Mouse (Mus musculus) ES-E14 (cell line): ENCODE data around the gene Myh3. TPM values are rescaled to one million over a fixed set of nuclear protein-coding genes. Genes with fewer than 3 reads are reported as not detected.

Experiments used
- DNase-seq: peaks from one replicate; pipeline ENCODE4 v3.0.0-alpha.2; 2013; ENCODE audit warnings: low read depth, low spot score
- H3K27ac ChIP-seq: 2 replicates; pipeline ENCODE4 v1.5.1; 2012; ENCODE audit warnings: low read depth, mild to moderate bottlenecking, low read length, moderate library complexity, mixed read lengths; ENCODE audit not compliant: poor library complexity, insufficient read depth, severe bottlenecking
- H3K36me3 ChIP-seq: 2 replicates; pipeline ENCODE4 v1.6.1; 2012; ENCODE audit warnings: mild to moderate bottlenecking, low read length, moderate library complexity, mixed read lengths; ENCODE audit not compliant: control insufficient read depth, poor library complexity, insufficient read depth, severe bottlenecking
- H3K4me1 ChIP-seq, 2 experiments: fragments of 150-350 bp in 1 of 2; sonication (generic) in 1 of 2; 2 replicates each; pipeline ENCODE4 v1.6.1; 2012; ENCODE audit warnings: low read length in 2 of 2, mild to moderate bottlenecking in 1 of 2, mixed read lengths in 1 of 2; ENCODE audit not compliant: control insufficient read depth in 2 of 2, insufficient read depth in 2 of 2, poor library complexity in 1 of 2
- H3K4me3 ChIP-seq, 2 experiments: fragments of 150-350 bp in 1 of 2; sonication (generic) in 1 of 2; 2 replicates each; pipeline ENCODE4 v1.5.1; 2012; ENCODE audit warnings: low read length in 2 of 2, low read depth in 1 of 2, mild to moderate bottlenecking in 1 of 2, mixed read lengths in 1 of 2; ENCODE audit not compliant: insufficient read depth in 1 of 2, poor library complexity in 1 of 2, severe bottlenecking in 1 of 2
- H3K9ac ChIP-seq: 2 replicates; pipeline ENCODE4 v1.6.1; 2012; ENCODE audit warnings: low read depth, mild to moderate bottlenecking, low read length, mixed read lengths; ENCODE audit not compliant: poor library complexity, insufficient read depth, severe bottlenecking
- H3K9me3 ChIP-seq: fragments of 150-350 bp; sonication (generic); 2 replicates; pipeline ENCODE4 v1.6.1; 2012; ENCODE audit warnings: low read depth, mild to moderate bottlenecking, low read length; ENCODE audit not compliant: control insufficient read depth, insufficient read depth
- CHD2 ChIP-seq: IDR thresholded peaks from 2 replicates; pipeline ENCODE4 v1.6.1; 2014; ENCODE audit warnings: mild to moderate bottlenecking, low read depth, low read length, inconsistent platforms
- HCFC1 ChIP-seq: IDR thresholded peaks from 2 replicates; pipeline ENCODE4 v1.6.1; 2012; ENCODE audit warnings: low read length, inconsistent platforms, borderline replicate concordance; ENCODE audit not compliant: insufficient read depth
- MAFK ChIP-seq: IDR thresholded peaks from 2 replicates; pipeline ENCODE4 v1.6.1; 2014; ENCODE audit warnings: mild to moderate bottlenecking, low read depth, low read length, inconsistent platforms; ENCODE audit not compliant: insufficient read depth
- ZC3H11A ChIP-seq: IDR thresholded peaks from 2 replicates; pipeline ENCODE4 v1.6.1; 2012; ENCODE audit warnings: low read depth, mild to moderate bottlenecking, inconsistent platforms, low read length, borderline replicate concordance
- ZNF384 ChIP-seq: IDR thresholded peaks from 2 replicates; pipeline ENCODE4 v1.6.1; 2012; ENCODE audit warnings: low read depth, low read length, inconsistent platforms
- in situ Hi-C, 2 experiments: fragments of 600-800 bp; cut with MboI; formaldehyde crosslinking; loops; one replicate each; pipeline ENCODE4 v1.15.1; 2025; ENCODE audit warnings: low sequenced_read_pairs in 2 of 2, inconsistent platforms in 1 of 2; ENCODE audit not compliant: unreplicated experiment in 2 of 2
- total RNA-seq: library from RNA; depleted of rRNA; stranded (reverse); fragments of 300-350 nt; gene quantifications from 2 replicates; pipeline ENCODE4 v1.2.3, GENCODE M21; 2012

Gene Myh3
- total RNA-seq, 1 experiment = 1.3 TPM

GRCm38 (mm10) chr11:67141031-67141430 is 62.9 kb downstream of the Myh3 start:
- Histone ChIP-seq H3K36me3 (no peaks in the 10 kb centered on the region), H3K27ac (no peak overlapping the region), H3K9me3 (no peaks in the 10 kb centered on the region), H3K4me1 (no peaks in the 10 kb centered on the region), H3K4me3 (no peak overlapping the region), H3K9ac (no peak overlapping the region)
- in situ Hi-C loops = no loop called here
- TF ChIP-seq CHD2 = no peak
- no peak for TF ChIP-seq ZNF384
- TF ChIP-seq HCFC1 = no peak
- TF ChIP-seq MAFK = no peak
- TF ChIP-seq ZC3H11A = no peak
- DNase-seq = no peak

GRCm38 (mm10) chr11:67142047-67142446 is 63.9 kb downstream of the Myh3 start:
- TF ChIP-seq ZNF384 (no peak), ZC3H11A (no peak), HCFC1 (no peak), MAFK (no peak), CHD2 (no peak)

GRCm38 (mm10) chr11:67143065-67143464 is 65.0 kb downstream of the Myh3 start:
- Histone ChIP-seq H3K27ac (no peak overlapping the region), H3K9ac (no peak overlapping the region), H3K9me3 (no peaks in the 10 kb centered on the region), H3K4me3 (no peak overlapping the region), H3K36me3 (no peaks in the 10 kb centered on the region), H3K4me1 (no peaks in the 10 kb centered on the region)
- TF ChIP-seq ZNF384 = no peak
- no peak for TF ChIP-seq ZC3H11A
- no peak for TF ChIP-seq CHD2
- no peak for TF ChIP-seq MAFK
- TF ChIP-seq HCFC1 = no peak
- in situ Hi-C loops = no loop called here
- no peak for DNase-seq

More at GRCm38 (mm10) chr11:67142047-67142446, 63.9 kb downstream of the Myh3 start:
- Histone ChIP-seq H3K9me3 (no peaks in the 10 kb centered on the region), H3K9ac (no peak overlapping the region), H3K36me3 (no peaks in the 10 kb centered on the region), H3K4me3 (no peak overlapping the region), H3K27ac (no peak overlapping the region), H3K4me1 (no peaks in the 10 kb centered on the region)
- DNase-seq = no peak
- in situ Hi-C loops = no loop called here

- no peaks in the 10 kb centered on the region for H3K4me1 ChIP-seq
- no peaks in the 10 kb centered on the region for H3K9me3 ChIP-seq
- H3K9ac ChIP-seq = no peak overlapping the region
- H3K27ac ChIP-seq = no peak overlapping the region
- in situ Hi-C loops = no loop called here
- TF ChIP-seq ZNF384 (no peak), CHD2 (no peak), HCFC1 (no peak), ZC3H11A (no peak), MAFK (no peak)
- no peak for DNase-seq
- H3K36me3 ChIP-seq = no peaks in the 10 kb centered on the region
- no peak overlapping the region for H3K4me3 ChIP-seq
Measured at GRCm38 (mm10) chr11:67143863-67144498, 65.9 kb downstream of the Myh3 start.
